Mouse (Mus musculus) right cerebral cortex, postnatal 25 days (tissue): ENCODE measurements around the gene Adam10.

Source experiments
- DNase-seq: peaks from one replicate; pipeline ENCODE4 v3.0.0; 2022

The Adam10 gene

GRCm38 (mm10) chr9:70794643-70795438 is 116.0 kb downstream of the Adam10 start:
- DNase-seq: no peak

- DNase-seq: no peak
Measured at GRCm38 (mm10) chr9:70795439-70795757, 116.6 kb downstream of the Adam10 start.

- DNase-seq: no peak
Measured at GRCm38 (mm10) chr9:70800588-70801315, 122.0 kb downstream of the Adam10 start.

- no peak for DNase-seq
Measured at GRCm38 (mm10) chr9:70801761-70802160, 123.0 kb downstream of the Adam10 start.

- no peak for DNase-seq
Measured at GRCm38 (mm10) chr9:70802816-70803215, 124.0 kb downstream of the Adam10 start.

- DNase-seq: no peak
Measured at GRCm38 (mm10) chr9:70806069-70806468, 127.3 kb downstream of the Adam10 start.

- DNase-seq: no peak
Measured at GRCm38 (mm10) chr9:70807714-70808113, 128.9 kb downstream of the Adam10 start.

GRCm38 (mm10) chr9:70812551-70812950 is 133.8 kb downstream of the Adam10 start:
- no peak for DNase-seq

GRCm38 (mm10) chr9:70816701-70817305 is 138.0 kb downstream of the Adam10 start:
- peak; percentile 38 for DNase-seq

- DNase-seq: no peak
Measured at GRCm38 (mm10) chr9:70817396-70817795, 138.6 kb downstream of the Adam10 start.

GRCm38 (mm10) chr9:70818739-70819138 is 139.9 kb downstream of the Adam10 start:
- no peak for DNase-seq

GRCm38 (mm10) chr9:70824103-70824502 is 145.3 kb downstream of the Adam10 start:
- no peak for DNase-seq

GRCm38 (mm10) chr9:70827911-70828310 is 149.1 kb downstream of the Adam10 start:
- no peak for DNase-seq
